8 mouse cellular contexts compared by ENCODE assay signal in the genomic region with DNA sequence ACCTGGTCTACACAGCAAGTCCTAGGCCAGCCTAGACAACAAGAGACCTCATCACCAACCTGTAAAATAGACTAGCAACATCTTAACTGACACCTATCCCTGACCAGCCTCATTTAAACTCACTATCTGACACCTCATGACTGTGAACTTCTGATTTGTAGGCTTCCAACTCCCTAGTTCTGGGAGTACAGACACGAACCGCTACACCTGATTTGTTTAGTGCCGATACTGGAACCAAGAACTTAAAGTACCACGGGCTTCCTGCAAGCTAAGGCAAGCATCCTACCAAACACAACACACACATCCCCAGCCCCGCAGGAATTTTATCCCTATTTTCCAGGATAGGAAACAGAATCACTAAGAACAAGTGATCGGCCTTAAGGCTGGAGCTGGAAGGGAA. TPM values are rescaled to one million over a fixed set of nuclear protein-coding genes. Genes with fewer than 3 reads are reported as not detected.
DNase-seq lines count a peak whose midpoint lies in the region; ATAC-seq and TF ChIP-seq lines count a peak whose summit lies in the region.

No protein-coding gene starts in this region.

- DNase-seq in hindbrain, embryonic 10.5 days (ENCODE audit: low spot score), result no peak
- no peak for DNase-seq in hindbrain, embryonic 14.5 days (ENCODE audit: low spot score)
- no peak for DNase-seq in embryonic facial prominence, embryonic 10.5 days (ENCODE audit: low spot score)
- DNase-seq in liver, embryonic 11.5 days (ENCODE audit: low spot score), result no peak
- DNase-seq in gastrocnemius, postnatal 10 days, result no peak
- DNase-seq in spleen, adult 12 weeks (ENCODE audit: low spot score), result no peak

- no peaks in the 10 kb centered on the region for H3K9me3 ChIP-seq in hindbrain, embryonic 10.5 days
- no peaks in the 10 kb centered on the region for H3K9me3 ChIP-seq in hindbrain, embryonic 14.5 days (ENCODE audit: control insufficient read depth, low read length)
- no peaks in the 10 kb centered on the region for H3K9me3 ChIP-seq in ES-Bruce4 (replicated peaks; ENCODE audit: control insufficient read depth, insufficient read depth, low read length, poor library complexity, severe bottlenecking)
- no peaks in the 10 kb centered on the region for H3K9me3 ChIP-seq in embryonic facial prominence, embryonic 10.5 days
- H3K9me3 ChIP-seq in liver, embryonic 11.5 days (ENCODE audit: control insufficient read depth, low read length), result no peaks in the 10 kb centered on the region

- TF ChIP-seq EP300 in ES-Bruce4 (IDR thresholded peaks at IDR 0.05; ENCODE audit: insufficient read depth, low read depth, low read length), result no peak

- no peak overlapping the region for H3K9ac ChIP-seq in hindbrain, embryonic 14.5 days
- H3K9ac ChIP-seq in ES-Bruce4 (ENCODE audit: low read depth, poor library complexity, severe bottlenecking), result 0 out of 2 replicates have a peak overlapping the region, but pooled peaks have one; percentile 84
- peak overlapping the region; percentile 91; the same call in 1 of the 2 replicates for H3K9ac ChIP-seq in liver, embryonic 11.5 days (ENCODE audit: low read depth, low read length)

- no peak for TF ChIP-seq CTCF in ES-Bruce4 (IDR thresholded peaks at IDR 0.05; ENCODE audit: low read depth, low read length)

- no peak for ATAC-seq in hindbrain, embryonic 14.5 days (ENCODE audit: low FRiP score)
- no peak for ATAC-seq in liver, embryonic 11.5 days (replicated peaks; ENCODE audit: low FRiP score)
- no peak for ATAC-seq in activated CD4-positive, CD25-positive, alpha-beta regulatory T cell, adult 4 months

- H3K27me3 ChIP-seq in hindbrain, embryonic 10.5 days (ENCODE audit: insufficient read depth, poor library complexity, severe bottlenecking), result peaks cover 64% of the 10 kb centered on the region
- H3K27me3 ChIP-seq in hindbrain, embryonic 14.5 days (ENCODE audit: control insufficient read depth, insufficient read depth, low read length), result peaks cover 49% of the 10 kb centered on the region
- no peaks in the 10 kb centered on the region for H3K27me3 ChIP-seq in ES-Bruce4 (ENCODE audit: control insufficient read depth, insufficient read depth, low read length, poor library complexity, severe bottlenecking)
- H3K27me3 ChIP-seq in embryonic facial prominence, embryonic 10.5 days (replicated peaks; ENCODE audit: low read depth, poor library complexity, severe bottlenecking), result peaks cover 50% of the 10 kb centered on the region
- no peaks in the 10 kb centered on the region for H3K27me3 ChIP-seq in liver, embryonic 11.5 days (replicated peaks; ENCODE audit: control insufficient read depth, insufficient read depth, low read length)

- H3K4me1 ChIP-seq in hindbrain, embryonic 10.5 days (replicated peaks), result peaks cover 57% of the 10 kb centered on the region
- peaks cover 9% of the 10 kb centered on the region for H3K4me1 ChIP-seq in hindbrain, embryonic 14.5 days (replicated peaks; ENCODE audit: control insufficient read depth, insufficient read depth, low read length)
- H3K4me1 ChIP-seq in ES-Bruce4 (ENCODE audit: control insufficient read depth, insufficient read depth, low read length), result no peaks in the 10 kb centered on the region
- H3K4me1 ChIP-seq in embryonic facial prominence, embryonic 10.5 days, result peaks cover 69% of the 10 kb centered on the region
- H3K4me1 ChIP-seq in liver, embryonic 11.5 days (replicated peaks; ENCODE audit: control insufficient read depth, insufficient read depth, low read length), result peaks cover 60% of the 10 kb centered on the region

- no peak for TF ChIP-seq POLR2A in ES-Bruce4 (IDR thresholded peaks at IDR 0.05; ENCODE audit: insufficient read depth, low read length)

- 73% methylated on average over 6 of the region's 6 CpGs for WGBS in hindbrain, embryonic 10.5 days
- 77% methylated on average over 6 of the region's 6 CpGs for WGBS in hindbrain, embryonic 14.5 days
- WGBS in embryonic facial prominence, embryonic 10.5 days, result 69% methylated on average over 6 of the region's 6 CpGs
- whole genome bisulfite sequencing in liver, embryonic 11.5 days, result 69% methylated on average over 6 of the region's 6 CpGs

- H3K27ac ChIP-seq in hindbrain, embryonic 10.5 days, result no peak overlapping the region
- no peak overlapping the region for H3K27ac ChIP-seq in hindbrain, embryonic 14.5 days
- H3K27ac ChIP-seq in ES-Bruce4 (ENCODE audit: insufficient read depth, low read length), result no peak overlapping the region
- H3K27ac ChIP-seq in embryonic facial prominence, embryonic 10.5 days (replicated peaks), result 0 out of 2 replicates have a peak overlapping the region, but pooled peaks have one; percentile 89
- H3K27ac ChIP-seq in liver, embryonic 11.5 days (ENCODE audit: low read depth, low read length), result no peak overlapping the region

- no peak overlapping the region for H3K4me2 ChIP-seq in hindbrain, embryonic 14.5 days (replicated peaks)
- peak overlapping the region; percentile 97 for H3K4me2 ChIP-seq in liver, embryonic 11.5 days

- H3K4me3 ChIP-seq in hindbrain, embryonic 10.5 days, result peak overlapping the region; percentile 74
- H3K4me3 ChIP-seq in hindbrain, embryonic 14.5 days (replicated peaks; ENCODE audit: low read length), result no peak overlapping the region
- H3K4me3 ChIP-seq in ES-Bruce4 (ENCODE audit: low read depth, low read length), result no peak overlapping the region
- peak overlapping the region; percentile 95 for H3K4me3 ChIP-seq in embryonic facial prominence, embryonic 10.5 days
- peak overlapping the region; percentile 87 for H3K4me3 ChIP-seq in liver, embryonic 11.5 days (ENCODE audit: low read depth, low read length)

- H3K36me3 ChIP-seq in hindbrain, embryonic 10.5 days, result no peaks in the 10 kb centered on the region
- no peaks in the 10 kb centered on the region for H3K36me3 ChIP-seq in hindbrain, embryonic 14.5 days (replicated peaks; ENCODE audit: control insufficient read depth, insufficient read depth)
- no peaks in the 10 kb centered on the region for H3K36me3 ChIP-seq in ES-Bruce4 (ENCODE audit: control insufficient read depth, insufficient read depth, low read length, poor library complexity, severe bottlenecking)
- H3K36me3 ChIP-seq in embryonic facial prominence, embryonic 10.5 days (replicated peaks), result no peaks in the 10 kb centered on the region
- H3K36me3 ChIP-seq in liver, embryonic 11.5 days (ENCODE audit: control insufficient read depth, insufficient read depth, low read length), result no peaks in the 10 kb centered on the region

RNA-seq across cellular contexts. Expression of a gene that starts 1.5 kb away (rescaled TPM):
- polyA plus RNA-seq in hindbrain, embryonic 10.5 days (2016; fragmentation: Nextera tagmentation; extraction: Ambion mirVana), result 9.7 and 11.4 TPM in 2 replicates
- polyA plus RNA-seq in hindbrain, embryonic 14.5 days (2014; fragmentation: Nextera tagmentation; extraction: Ambion mirVana), result 2.3 and 2.7 TPM in 2 replicates
- 16.8 and 18.9 TPM in 2 replicates for polyA plus RNA-seq in ES-Bruce4 (2011; ENCODE audit: insufficient read depth, insufficient read length, low read depth, missing spikeins)
- polyA plus RNA-seq in embryonic facial prominence, embryonic 10.5 days (2016; fragmentation: Nextera tagmentation; extraction: Ambion mirVana), result 15.8 and 17.4 TPM in 2 replicates
- 32.2 and 33.3 TPM in 2 replicates for polyA plus RNA-seq in liver, embryonic 11.5 days (2014; fragmentation: Nextera tagmentation; extraction: Ambion mirVana)
- 10 to 100 TPM; 11.9 to 17.3 TPM for total RNA-seq in gastrocnemius, postnatal 10 days (2021)
- 10 to 100 TPM; 21.3 to 25.2 TPM for polyA plus RNA-seq in activated CD4-positive, CD25-positive, alpha-beta regulatory T cell, adult 4 months (2017; shearing (Covaris generic))

Comparison
In these comparisons a context has a peak if more than half of its experiments do, and no peak if none do; other contexts are left out.
1. H3K4me3 ChIP-seq: peak in hindbrain, embryonic 10.5 days (single experiment), embryonic facial prominence, embryonic 10.5 days (single experiment) and liver, embryonic 11.5 days (single experiment); none in hindbrain, embryonic 14.5 days (single experiment) and ES-Bruce4 (single experiment).